Mouse (Mus musculus) CD8-positive naive resting alpha-beta T cell, adult 57 days (primary cell): Measurements from ENCODE around the gene Nav1. TPM values are rescaled to one million over a fixed set of nuclear protein-coding genes. Genes with fewer than 3 reads are reported as not detected.

Experiments
- total RNA-seq: library from RNA; stranded (reverse); gene quantifications from one replicate; pipeline ENCODE4 v1.2.4, GENCODE M21; 2023

The Nav1 gene
- 2.4 TPM for total RNA-seq

GRCm38 (mm10) chr1:135607019-135607418, at the start of gene Nav1:
Gene Nav1 (minus strand): TSS chr1:135607295.

GRCm38 (mm10) chr1:135429901-135430668, 177.0 kb downstream of the Nav1 start, which contains the start of gene Ipo9:
Gene Ipo9 (minus strand): TSS chr1:135430499.

Other genes starting within 250 kb of the Nav1 start
- gene Shisa4, start 232.1 kb downstream of the Nav1 start, total RNA-seq, result 1.4 TPM
- gene Ipo9, start 176.8 kb downstream of the Nav1 start, total RNA-seq, result 79.2 TPM
- 42.7 TPM for gene Csrp1, start 112.8 kb upstream of the Nav1 start, total RNA-seq
- not detected for gene Phlda3, start 158.8 kb upstream of the Nav1 start, total RNA-seq
- not detected for gene Tnni1, start 172.1 kb upstream of the Nav1 start, total RNA-seq
- 1.2 TPM for gene Lad1, start 211.3 kb upstream of the Nav1 start, total RNA-seq
- gene Tnnt2, start 229.1 kb upstream of the Nav1 start, total RNA-seq, result not detected